Mouse (Mus musculus) thymus, adult 2 months (tissue): ENCODE measurements around the gene Vsir.

Experiments used
- CTCF ChIP-seq: fragments of 200-500 bp; IDR thresholded peaks from 2 replicates; pipeline ENCODE4 v1.5.1; 2012; ENCODE audit warnings: mild to moderate bottlenecking, control low read depth, low read length, moderate library complexity, borderline replicate concordance; ENCODE audit not compliant: control insufficient read depth, poor library complexity, insufficient read depth; ENCODE audit errors: extremely low read depth
- POLR2A ChIP-seq: fragments of 200-500 bp; IDR thresholded peaks from 2 replicates; pipeline ENCODE4 v1.6.1; 2012; ENCODE audit warnings: mild to moderate bottlenecking, low read length, control low read depth, moderate library complexity; ENCODE audit not compliant: control insufficient read depth, poor library complexity, insufficient read depth; ENCODE audit errors: extremely low read depth

GRCm38 (mm10) chr10:60411794-60412193, 65.1 kb downstream of the Vsir start:
- TF ChIP-seq CTCF (peak; percentile 31; the same call in 1 of the 2 replicates), POLR2A (no peak)
